Mouse (Mus musculus) kidney, embryonic 14.5 days (tissue): ENCODE measurements around the gene Tspan14. TPM values are rescaled to one million over a fixed set of nuclear protein-coding genes. Genes with fewer than 3 reads are reported as not detected.
A peak's percentile ranks its signal among the peaks of the same experiment; 100 is the strongest.

Experiments used
- ATAC-seq: fragments of 200-750 bp; cut with Nextera tagmentation; 2 replicates; pipeline ENCODE4 v1.8.0; 2017; ENCODE audit warnings: moderate number of reproducible peaks, mild to moderate bottlenecking, moderate TSS enrichment, moderate library complexity; ENCODE audit not compliant: low FRiP score, low TSS enrichment
- H3K27ac ChIP-seq: fragments of 300-500 bp; sonication (generic); 2 replicates; pipeline ENCODE4 v1.5.1; 2014; ENCODE audit warnings: low read depth, mild to moderate bottlenecking, low read length, moderate library complexity, mixed read lengths
- H3K27me3 ChIP-seq: fragments of 300-500 bp; sonication (generic); 2 replicates; pipeline ENCODE4 v1.6.1; 2014; ENCODE audit warnings: mild to moderate bottlenecking, low read length; ENCODE audit not compliant: control insufficient read depth, insufficient read depth
- H3K36me3 ChIP-seq: fragments of 300-500 bp; sonication (generic); 2 replicates; pipeline ENCODE4 v1.6.1; 2014; ENCODE audit warnings: low read length, mixed read lengths; ENCODE audit not compliant: control insufficient read depth, insufficient read depth
- H3K4me1 ChIP-seq: fragments of 300-500 bp; sonication (generic); 2 replicates; pipeline ENCODE4 v1.6.1; 2014; ENCODE audit warnings: low read length, mixed read lengths; ENCODE audit not compliant: control insufficient read depth, insufficient read depth
- H3K4me2 ChIP-seq: fragments of 300-500 bp; sonication (generic); replicated peaks from 2 replicates; pipeline ENCODE4 v1.6.1; 2014; ENCODE audit warnings: low read depth, mild to moderate bottlenecking, low read length
- H3K4me3 ChIP-seq: fragments of 300-500 bp; sonication (generic); 2 replicates; pipeline ENCODE4 v1.5.1; 2014; ENCODE audit warnings: mild to moderate bottlenecking, low read length
- H3K9ac ChIP-seq: fragments of 300-500 bp; sonication (generic); 2 replicates; pipeline ENCODE4 v1.6.1; 2014; ENCODE audit warnings: low read depth, mild to moderate bottlenecking, low read length, moderate library complexity
- H3K9me3 ChIP-seq: fragments of 300-500 bp; sonication (generic); 2 replicates; pipeline ENCODE4 v1.6.1; 2016; ENCODE audit warnings: low read length; ENCODE audit not compliant: control insufficient read depth
- WGBS: fragments of 180-500 bp; shearing (Covaris S2); extraction: QIAGEN DNeasy Blood & Tissue Kit; methylation state at CpG from one replicate; pipeline ENCODE4 v1.1.7; 2014; 5-methylcytosine and 5-hydroxymethylcytosine counted together
- polyA plus RNA-seq: library from polyadenylated mRNA; unstranded; fragments of >200 nt; fragmentation: Nextera tagmentation; extraction: Ambion mirVana; gene quantifications from 2 replicates; pipeline ENCODE4 v1.2.1, GENCODE M21; 2014

Tspan14 gene
- 67.4 and 118 TPM in 2 replicates for polyA plus RNA-seq

- peak within 1 kb of the TSS; percentile 94 for H3K9ac ChIP-seq
- H3K4me2 ChIP-seq = peak within 1 kb of the TSS; percentile 88
- H3K27ac ChIP-seq = peak within 1 kb of the TSS; percentile 93
- peak within 1 kb of the TSS; percentile 90 for H3K4me3 ChIP-seq
- no peaks in the 10 kb centered on the region for H3K9me3 ChIP-seq
- no peaks in the 10 kb centered on the region for H3K27me3 ChIP-seq
- peaks cover 36% of the 10 kb centered on the region for H3K4me1 ChIP-seq
- H3K36me3 ChIP-seq = no peaks in the 10 kb centered on the region
- ATAC-seq = peak; percentile 58
- WGBS = under 1% methylated on average over 52 of the region's 54 CpGs
Observed at GRCm38 (mm10) chr14:40966392-40966861, at the start of gene Tspan14. TSS of gene Tspan14 (minus strand) at chr14:40966807.

- no peaks in the 10 kb centered on the region for H3K27me3 ChIP-seq
- no peak for ATAC-seq
- no peaks in the 10 kb centered on the region for H3K9me3 ChIP-seq
- H3K4me2 ChIP-seq = no peak overlapping the region
- H3K27ac ChIP-seq = no peak overlapping the region
- no peaks in the 10 kb centered on the region for H3K36me3 ChIP-seq
- no peak overlapping the region for H3K9ac ChIP-seq
- H3K4me3 ChIP-seq = no peak overlapping the region
- H3K4me1 ChIP-seq = no peaks in the 10 kb centered on the region
- 69% methylated on average over 5 of the region's 5 CpGs for WGBS
Observed at GRCm38 (mm10) chr14:41014701-41015240, 48.2 kb upstream of the Tspan14 start.

GRCm38 (mm10) chr14:41013630-41014613, 47.3 kb upstream of the Tspan14 start, which contains the start of gene Fam213a:
TSS of gene Fam213a (minus strand) at chr14:41013788.
- H3K27ac ChIP-seq = no peak within 1 kb of the TSS

GRCm38 (mm10) chr14:41013143-41013542, 46.5 kb upstream of the Tspan14 start:
- H3K27ac ChIP-seq = no peak overlapping the region
- H3K4me2 ChIP-seq = peak overlapping the region; percentile 72
- H3K9ac ChIP-seq = peak overlapping the region; percentile 65
- whole genome bisulfite sequencing = 15% methylated on average over 9 of the region's 9 CpGs
- no peak for ATAC-seq
- peaks cover 5% of the 10 kb centered on the region for H3K4me1 ChIP-seq
- H3K27me3 ChIP-seq = no peaks in the 10 kb centered on the region
- H3K4me3 ChIP-seq = peak overlapping the region; percentile 53
- H3K36me3 ChIP-seq = no peaks in the 10 kb centered on the region
- H3K9me3 ChIP-seq = no peaks in the 10 kb centered on the region

More at GRCm38 (mm10) chr14:41013630-41014613, 47.3 kb upstream of the Tspan14 start, which contains the start of gene Fam213a:
- H3K4me3 ChIP-seq = peak within 1 kb of the TSS; percentile 53
- ATAC-seq = peak; percentile 97
- H3K36me3 ChIP-seq = no peaks in the 10 kb centered on the region
- 6% methylated on average over 31 of the region's 32 CpGs for WGBS
- H3K9me3 ChIP-seq = no peaks in the 10 kb centered on the region
- no peaks in the 10 kb centered on the region for H3K4me1 ChIP-seq
- H3K27me3 ChIP-seq = no peaks in the 10 kb centered on the region
- H3K4me2 ChIP-seq = peak within 1 kb of the TSS; percentile 72
- peak within 1 kb of the TSS; percentile 65 for H3K9ac ChIP-seq

GRCm38 (mm10) chr14:41011916-41012315, 45.3 kb upstream of the Tspan14 start:
- no peak overlapping the region for H3K4me2 ChIP-seq
- H3K4me3 ChIP-seq = no peak overlapping the region
- WGBS = 74% methylated on average over 3 of the region's 3 CpGs
- no peak overlapping the region for H3K27ac ChIP-seq
- no peaks in the 10 kb centered on the region for H3K27me3 ChIP-seq
- H3K9me3 ChIP-seq = no peaks in the 10 kb centered on the region
- H3K36me3 ChIP-seq = no peaks in the 10 kb centered on the region
- peaks cover 18% of the 10 kb centered on the region for H3K4me1 ChIP-seq
- ATAC-seq = no peak
- no peak overlapping the region for H3K9ac ChIP-seq

- Histone ChIP-seq H3K9ac (no peak overlapping the region), H3K4me2 (peak overlapping the region; percentile 6; the same call in 1 of the 2 replicates), H3K9me3 (no peaks in the 10 kb centered on the region), H3K27ac (peak overlapping the region; percentile 78), H3K27me3 (no peaks in the 10 kb centered on the region), H3K36me3 (no peaks in the 10 kb centered on the region), H3K4me3 (no peak overlapping the region), H3K4me1 (peaks cover 36% of the 10 kb centered on the region)
- 42% methylated on average over 2 of the region's 2 CpGs for WGBS
- peak; percentile 63 for ATAC-seq
Observed at GRCm38 (mm10) chr14:41008138-41008537, 41.5 kb upstream of the Tspan14 start.

GRCm38 (mm10) chr14:41007641-41008040, 41.0 kb upstream of the Tspan14 start:
- 17% methylated on average over 5 of the region's 5 CpGs for WGBS
- Histone ChIP-seq H3K9ac (no peak overlapping the region), H3K4me1 (peaks cover 36% of the 10 kb centered on the region), H3K27ac (peak overlapping the region; percentile 78), H3K4me2 (peak overlapping the region; percentile 6; the same call in 1 of the 2 replicates), H3K4me3 (no peak overlapping the region), H3K9me3 (no peaks in the 10 kb centered on the region), H3K27me3 (no peaks in the 10 kb centered on the region), H3K36me3 (no peaks in the 10 kb centered on the region)
- ATAC-seq = peak; percentile 76

- H3K9me3 ChIP-seq = no peaks in the 10 kb centered on the region
- peak; percentile 65 for ATAC-seq
- H3K4me2 ChIP-seq = no peak overlapping the region; the same call in 1 of the 2 replicates
- H3K27ac ChIP-seq = peak overlapping the region; percentile 78; the same call in 1 of the 2 replicates
- H3K36me3 ChIP-seq = no peaks in the 10 kb centered on the region
- H3K4me1 ChIP-seq = peaks cover 36% of the 10 kb centered on the region
- H3K4me3 ChIP-seq = no peak overlapping the region
- 23% methylated on average over 3 of the region's 3 CpGs for WGBS
- H3K27me3 ChIP-seq = no peaks in the 10 kb centered on the region
- no peak overlapping the region for H3K9ac ChIP-seq
Observed at GRCm38 (mm10) chr14:41006899-41007298, 40.3 kb upstream of the Tspan14 start.
